Mouse (Mus musculus) heart, postnatal 0 days (tissue): Measurements from ENCODE around the gene Cmtm4.

Experiments used
- CTCF ChIP-seq: IDR thresholded peaks from 2 replicates; pipeline ENCODE4 v1.5.1; 2016; ENCODE audit warnings: antibody characterized with exemption, control low read depth, low read depth
- EP300 ChIP-seq: IDR thresholded peaks from 2 replicates; pipeline ENCODE4 v1.6.1; 2016; ENCODE audit warnings: antibody characterized with exemption, low read depth

GRCm38 (mm10) chr8:104334196-104334595 is 61.4 kb downstream of the Cmtm4 start:
- TF ChIP-seq CTCF (no peak), EP300 (no peak)
